Mouse (Mus musculus) monocyte, adult 5-6 weeks (primary cell): Measurements from ENCODE around the gene Nelfb. TPM values are rescaled to one million over a fixed set of nuclear protein-coding genes. Genes with fewer than 3 reads are reported as not detected.

ENCODE experiments used
- ATAC-seq: fragments of 153-309, 156-312 bp; replicated peaks from 2 replicates; pipeline ENCODE4 v1.8.0; 2017; ENCODE audit warnings: mild to moderate bottlenecking; ENCODE audit not compliant: low TSS enrichment, insufficient number of reproducible peaks, severe bottlenecking, poor library complexity, low FRiP score
- total RNA-seq: library from RNA; stranded (forward); fragments of 200-1000, 200-491, 200-594 nt; gene quantifications from 3 replicates; pipeline ENCODE4 v1.2.3, GENCODE M21; 2017

Nelfb gene
- total RNA-seq, 1 experiment from 2014 or later: 113 TPM

- peak; percentile 4; the same call in 1 of the 2 replicates for ATAC-seq
Observed at GRCm38 (mm10) chr2:25210686-25211085, 603 bp downstream of the Nelfb start.

GRCm38 (mm10) chr2:25207593-25207992, 3.7 kb downstream of the Nelfb start:
- no peak for ATAC-seq

- ATAC-seq: no peak
Observed at GRCm38 (mm10) chr2:25203631-25204214, 7.6 kb downstream of the Nelfb start.

GRCm38 (mm10) chr2:25200631-25201030, 10.7 kb downstream of the Nelfb start:
- no peak for ATAC-seq

GRCm38 (mm10) chr2:25197946-25198345, 13.3 kb downstream of the Nelfb start:
- ATAC-seq: no peak

- no peak for ATAC-seq
Observed at GRCm38 (mm10) chr2:25197191-25197590, 14.1 kb downstream of the Nelfb start.

- peak; percentile 65 for ATAC-seq
Observed at GRCm38 (mm10) chr2:25196172-25196954, 14.9 kb downstream of the Nelfb start, which contains the start of gene Tor4a. Gene Tor4a (minus strand): TSS chr2:25196886.

- ATAC-seq: peak; percentile 52
Observed at GRCm38 (mm10) chr2:25195211-25196156, 15.8 kb downstream of the Nelfb start.

GRCm38 (mm10) chr2:25194486-25195171, 16.7 kb downstream of the Nelfb start:
- peak; percentile 24 for ATAC-seq

GRCm38 (mm10) chr2:25194006-25194405, 17.3 kb downstream of the Nelfb start:
- ATAC-seq: no peak

GRCm38 (mm10) chr2:25193330-25193770, 17.9 kb downstream of the Nelfb start:
- ATAC-seq: peak; percentile 52

GRCm38 (mm10) chr2:25187841-25188240, 23.4 kb downstream of the Nelfb start:
- no peak for ATAC-seq

GRCm38 (mm10) chr2:25186575-25186930, 24.7 kb downstream of the Nelfb start:
- no peak for ATAC-seq

GRCm38 (mm10) chr2:25185625-25186574, 25.4 kb downstream of the Nelfb start:
- no peak; the same call in 1 of the 2 replicates for ATAC-seq

- no peak for ATAC-seq
Observed at GRCm38 (mm10) chr2:25184496-25184895, 26.8 kb downstream of the Nelfb start.

GRCm38 (mm10) chr2:25183336-25183735, 28.0 kb downstream of the Nelfb start:
- ATAC-seq: no peak

GRCm38 (mm10) chr2:25182664-25183063, 28.6 kb downstream of the Nelfb start:
- no peak for ATAC-seq
